ENCODE assay signal across 18 mouse cellular contexts in the genomic region with DNA sequence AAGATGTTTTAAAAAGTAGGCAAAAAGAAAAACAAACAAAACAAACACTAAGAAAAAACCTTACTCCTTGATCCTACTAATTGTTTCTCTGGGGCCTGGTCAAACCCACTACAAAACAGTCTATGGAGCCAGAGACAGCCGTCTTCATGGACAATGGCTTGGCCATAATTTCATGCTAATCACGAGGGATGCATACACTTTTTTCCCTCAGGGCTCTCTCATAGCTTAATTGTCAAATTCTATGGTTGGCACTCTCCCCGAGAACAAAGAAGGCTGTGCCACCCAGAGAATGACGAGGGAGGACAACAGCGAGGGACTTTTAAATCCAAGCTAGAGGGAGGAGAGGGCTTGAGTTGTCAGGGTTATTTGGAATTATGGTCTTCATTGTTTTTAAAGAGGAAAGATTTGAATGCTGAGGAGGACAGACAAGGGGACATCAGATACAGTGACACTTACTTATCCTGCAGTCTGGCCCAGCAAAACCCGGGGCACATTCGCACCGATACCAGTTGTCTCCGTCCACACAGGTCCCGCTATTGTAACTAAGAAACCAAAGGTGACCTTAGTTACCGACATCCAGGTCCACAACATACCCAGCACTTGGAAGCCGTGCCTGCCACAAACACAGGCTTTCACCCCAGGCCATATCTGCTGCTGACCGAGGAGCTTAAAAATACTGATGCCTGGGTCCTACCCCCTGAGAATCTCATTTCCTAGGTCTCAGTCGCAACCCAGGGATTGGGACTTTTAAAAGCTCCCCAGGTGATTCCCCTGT. TPM values are rescaled to one million over a fixed set of nuclear protein-coding genes. Genes with fewer than 3 reads are reported as not detected.
DNase-seq lines count a peak whose midpoint lies in the region; ATAC-seq and TF ChIP-seq lines count a peak whose summit lies in the region.
"Had no signal": no experiment of that assay in that cellular context is flagged by ENCODE, and none has a peak within 500 bp of the region (broad histone marks: within the 10 kb centered on the region; RNA-seq: fewer than 3 reads in every experiment).

No protein-coding gene starts in this region.

- WGBS in forebrain, embryonic 10.5 days, result 76% methylated on average over 14 of the region's 14 CpGs
- WGBS in forebrain, embryonic 16.5 days, result 58% methylated on average over 14 of the region's 14 CpGs
- 78% methylated on average over 14 of the region's 14 CpGs for WGBS in midbrain, embryonic 10.5 days
- 49% methylated on average over 14 of the region's 14 CpGs for WGBS in midbrain, postnatal 0 days
- WGBS in limb, embryonic 11.5 days, result 69% methylated on average over 14 of the region's 14 CpGs

- H3K4me1 ChIP-seq in forebrain, embryonic 10.5 days, result peaks cover 25% of the 10 kb centered on the region
- no peaks in the 10 kb centered on the region; the same call in 1 of the 2 replicates for H3K4me1 ChIP-seq in forebrain, embryonic 16.5 days (replicated peaks; ENCODE audit: control insufficient read depth, insufficient read depth, low read length)
- peaks cover 48% of the 10 kb centered on the region for H3K4me1 ChIP-seq in midbrain, embryonic 10.5 days
- H3K4me1 ChIP-seq in midbrain, postnatal 0 days (ENCODE audit: insufficient read depth, low read length), result no peaks in the 10 kb centered on the region
- peaks cover 15% of the 10 kb centered on the region for H3K4me1 ChIP-seq in limb, embryonic 11.5 days (ENCODE audit: control insufficient read depth, insufficient read depth, low read length)
- H3K4me1 ChIP-seq: heart, embryonic 12.5 days had no signal

- no peak for TF ChIP-seq CTCF in midbrain, postnatal 0 days (IDR thresholded peaks at IDR 0.05)

- H3K36me3 ChIP-seq in forebrain, embryonic 10.5 days (replicated peaks), result peaks cover 94% of the 10 kb centered on the region
- peaks cover 3% of the 10 kb centered on the region; the same call in 1 of the 2 replicates for H3K36me3 ChIP-seq in forebrain, embryonic 16.5 days (ENCODE audit: control insufficient read depth, insufficient read depth)
- peaks cover 95% of the 10 kb centered on the region for H3K36me3 ChIP-seq in midbrain, embryonic 10.5 days
- H3K36me3 ChIP-seq in midbrain, postnatal 0 days (ENCODE audit: insufficient read depth, low read length), result peaks cover 5% of the 10 kb centered on the region; the same call in 1 of the 2 replicates
- H3K36me3 ChIP-seq in limb, embryonic 11.5 days (ENCODE audit: control insufficient read depth, insufficient read depth, low read length), result peaks cover 2% of the 10 kb centered on the region; the same call in 1 of the 2 replicates

- H3K4me2 ChIP-seq in forebrain, embryonic 16.5 days (ENCODE audit: low read length), result no peak overlapping the region
- no peak overlapping the region for H3K4me2 ChIP-seq in midbrain, postnatal 0 days (ENCODE audit: low read depth, low read length, poor library complexity, severe bottlenecking)
- H3K4me2 ChIP-seq in limb, embryonic 11.5 days (ENCODE audit: low read depth, severe bottlenecking), result no peak overlapping the region; the same call in 1 of the 2 replicates
- H3K4me2 ChIP-seq: forebrain, embryonic 13.5 days; heart, embryonic 12.5 days had no signal

- no peak overlapping the region for H3K9ac ChIP-seq in forebrain, embryonic 16.5 days (replicated peaks; ENCODE audit: low read depth, low read length)
- no peak overlapping the region for H3K9ac ChIP-seq in midbrain, postnatal 0 days (replicated peaks; ENCODE audit: low read length, poor library complexity, severe bottlenecking)
- no peak overlapping the region for H3K9ac ChIP-seq in limb, embryonic 11.5 days (ENCODE audit: low read length)
- H3K9ac ChIP-seq: forebrain, embryonic 13.5 days; heart, embryonic 12.5 days had no signal

- no peaks in the 10 kb centered on the region for H3K27me3 ChIP-seq in forebrain, embryonic 10.5 days (ENCODE audit: poor library complexity, severe bottlenecking)
- H3K27me3 ChIP-seq in forebrain, embryonic 16.5 days (replicated peaks; ENCODE audit: control insufficient read depth, insufficient read depth, low read length), result no peaks in the 10 kb centered on the region
- no peaks in the 10 kb centered on the region for H3K27me3 ChIP-seq in midbrain, embryonic 10.5 days (ENCODE audit: low read depth, poor library complexity, severe bottlenecking)
- H3K27me3 ChIP-seq in midbrain, postnatal 0 days (ENCODE audit: insufficient read depth, low read length), result no peaks in the 10 kb centered on the region
- no peaks in the 10 kb centered on the region for H3K27me3 ChIP-seq in limb, embryonic 11.5 days (ENCODE audit: control insufficient read depth, insufficient read depth, low read length)
- H3K27me3 ChIP-seq: forebrain, embryonic 13.5 days; heart, embryonic 12.5 days had no signal

- H3K27ac ChIP-seq in forebrain, embryonic 10.5 days, result peak overlapping the region; percentile 37; the same call in 1 of the 2 replicates
- H3K27ac ChIP-seq in forebrain, embryonic 16.5 days (ENCODE audit: low read length), result no peak overlapping the region
- peak overlapping the region; percentile 33; the same call in 1 of the 2 replicates for H3K27ac ChIP-seq in midbrain, embryonic 10.5 days (replicated peaks)
- H3K27ac ChIP-seq in midbrain, postnatal 0 days (ENCODE audit: low read depth, low read length), result no peak overlapping the region
- H3K27ac ChIP-seq in limb, embryonic 11.5 days (replicated peaks; ENCODE audit: low read depth, low read length), result no peak overlapping the region
- H3K27ac ChIP-seq: forebrain, embryonic 13.5 days had no signal

- no peak for ATAC-seq in forebrain, embryonic 16.5 days
- ATAC-seq in midbrain, postnatal 0 days (ENCODE audit: low FRiP score), result no peak
- ATAC-seq in limb, embryonic 11.5 days (ENCODE audit: insufficient number of reproducible peaks, low FRiP score, low TSS enrichment, low read depth), result 0 out of 2 replicates have a peak, but pooled peaks have one; percentile 5
- ATAC-seq: forebrain, embryonic 13.5 days; intestine, postnatal 0 days had no signal

- DNase-seq in forebrain, embryonic 10.5 days (ENCODE audit: extremely low spot score, low spot score), result no peak
- DNase-seq in midbrain, embryonic 10.5 days (ENCODE audit: low spot score), result no peak
- DNase-seq in midbrain, postnatal 0 days (ENCODE audit: low spot score), result no peak
- DNase-seq in brain, adult 2 months (ENCODE audit: low read depth, low spot score), result peak; percentile 16
- no peak for DNase-seq in limb, embryonic 11.5 days (ENCODE audit: low spot score)
- no peak for DNase-seq in cerebellum, adult 9-10 months
- DNase-seq in kidney, postnatal 25 days, result no peak
- DNase-seq: adrenal gland, postnatal 10 days; cerebellum, postnatal 10 days; gastrocnemius, postnatal 14 days; heart, adult 18-20 months; heart, postnatal 10 days; kidney, postnatal 36 days; lung, postnatal 4 days had no signal

- no peaks in the 10 kb centered on the region for H3K9me3 ChIP-seq in forebrain, embryonic 10.5 days
- no peaks in the 10 kb centered on the region for H3K9me3 ChIP-seq in forebrain, embryonic 16.5 days (ENCODE audit: control insufficient read depth, low read length)
- no peaks in the 10 kb centered on the region for H3K9me3 ChIP-seq in midbrain, embryonic 10.5 days (replicated peaks)
- H3K9me3 ChIP-seq in midbrain, postnatal 0 days (ENCODE audit: low read length), result no peaks in the 10 kb centered on the region
- H3K9me3 ChIP-seq in limb, embryonic 11.5 days (ENCODE audit: control insufficient read depth, low read length), result no peaks in the 10 kb centered on the region
- H3K9me3 ChIP-seq: forebrain, embryonic 13.5 days; heart, embryonic 12.5 days had no signal

- H3K4me3 ChIP-seq in forebrain, embryonic 10.5 days, result no peak overlapping the region
- H3K4me3 ChIP-seq in forebrain, embryonic 16.5 days (replicated peaks; ENCODE audit: low read length), result no peak overlapping the region
- no peak overlapping the region for H3K4me3 ChIP-seq in midbrain, embryonic 10.5 days
- H3K4me3 ChIP-seq in midbrain, postnatal 0 days (ENCODE audit: low read depth, low read length), result no peak overlapping the region
- no peak overlapping the region for H3K4me3 ChIP-seq in limb, embryonic 11.5 days (ENCODE audit: low read depth, low read length)
- H3K4me3 ChIP-seq: forebrain, embryonic 13.5 days; heart, embryonic 12.5 days had no signal

RNA-seq across cellular contexts. Expression of gene Jag1, which starts 29.6 kb away (rescaled TPM):
- polyA plus RNA-seq in forebrain, embryonic 10.5 days (2016; fragmentation: Nextera tagmentation; extraction: Ambion mirVana), result 18.9 and 20.4 TPM in 2 replicates
- 8.9 and 12.4 TPM in 2 replicates for polyA plus RNA-seq in forebrain, embryonic 16.5 days (2015; fragmentation: Nextera tagmentation; extraction: Ambion mirVana)
- 38.9 and 42.4 TPM in 2 replicates for polyA plus RNA-seq in midbrain, embryonic 10.5 days (2016; fragmentation: Nextera tagmentation; extraction: Ambion mirVana)
- 8.7 and 10.1 TPM in 2 replicates for total RNA-seq in midbrain, postnatal 0 days (2014; rRNA removed)
- polyA plus RNA-seq in midbrain, postnatal 0 days (2015; fragmentation: Nextera tagmentation; extraction: Ambion mirVana), result 4.3 and 4.4 TPM in 2 replicates
- polyA plus RNA-seq in limb, embryonic 11.5 days (2014; fragmentation: Nextera tagmentation; extraction: Ambion mirVana), result 23.3 and 24.8 TPM in 2 replicates

Comparison
In these comparisons a context has a peak if more than half of its experiments do, and no peak if none do; other contexts are left out.
1. H3K27ac ChIP-seq: peak in forebrain, embryonic 10.5 days (single experiment) and midbrain, embryonic 10.5 days (single experiment); none in forebrain, embryonic 16.5 days (single experiment), midbrain, postnatal 0 days (single experiment) and limb, embryonic 11.5 days (single experiment).